Mouse (Mus musculus): ENCODE data around the gene Srebf2.
A peak's percentile ranks its signal among the peaks of the same experiment; 100 is the strongest.

The Srebf2 gene

DNA sequence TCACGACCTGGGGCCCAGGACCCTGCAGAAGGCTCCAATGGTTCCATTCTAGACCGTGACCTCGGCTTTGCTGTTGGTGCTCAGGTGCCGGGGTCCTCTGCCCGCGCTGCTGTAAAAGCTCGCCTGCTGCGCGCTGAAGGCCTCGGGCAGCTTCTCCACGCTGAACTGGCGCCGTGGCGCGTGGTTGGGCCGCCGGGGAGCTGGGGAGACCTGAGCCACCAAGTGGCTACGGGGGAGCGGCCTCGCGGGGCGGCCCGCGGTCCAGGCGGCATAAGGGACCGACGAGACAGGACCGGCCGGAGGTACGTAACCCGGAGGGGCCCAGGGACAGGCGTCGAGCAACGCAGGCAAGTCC is 60.1 kb downstream of the Srebf2 start:
- no peak for DNase-seq (ENCODE audit: low read depth, low spot score)

DNA sequence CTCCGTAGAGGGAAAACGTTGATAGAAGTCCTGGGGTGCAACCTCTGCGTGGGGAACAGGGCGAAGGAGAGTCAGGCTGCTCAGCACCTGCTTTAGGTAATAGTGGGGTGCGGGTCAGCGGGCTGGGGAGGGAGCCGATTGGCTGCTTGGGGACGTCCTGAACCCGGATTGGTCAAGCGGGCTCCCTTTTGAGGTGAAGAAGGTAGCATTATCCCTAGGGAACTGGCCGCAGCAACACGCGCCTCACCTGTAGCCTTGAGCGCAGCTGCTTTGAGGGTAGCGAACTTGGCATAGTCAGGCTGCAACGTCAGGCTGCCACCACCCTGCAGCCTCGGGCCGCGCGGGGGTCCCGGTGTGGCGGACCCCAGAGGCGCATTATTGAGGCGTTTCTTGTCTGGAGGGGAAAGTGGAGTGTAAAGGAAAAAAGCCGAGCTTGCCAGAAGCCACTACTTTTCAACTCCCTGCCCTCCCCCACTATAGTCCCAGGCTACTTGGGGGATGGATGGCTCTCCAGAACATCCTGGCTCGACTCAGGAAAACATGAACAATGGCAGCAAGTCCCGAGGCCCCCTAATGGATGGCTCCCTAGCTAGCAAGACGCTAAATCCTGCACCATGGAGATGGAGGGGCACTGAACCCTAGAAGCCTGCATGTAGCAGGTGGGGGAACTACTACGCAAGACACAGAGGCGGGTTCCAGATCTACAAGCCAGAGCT is 60.7 kb downstream of the Srebf2 start:
- DNase-seq (ENCODE audit: low read depth, low spot score), result no peak

DNA sequence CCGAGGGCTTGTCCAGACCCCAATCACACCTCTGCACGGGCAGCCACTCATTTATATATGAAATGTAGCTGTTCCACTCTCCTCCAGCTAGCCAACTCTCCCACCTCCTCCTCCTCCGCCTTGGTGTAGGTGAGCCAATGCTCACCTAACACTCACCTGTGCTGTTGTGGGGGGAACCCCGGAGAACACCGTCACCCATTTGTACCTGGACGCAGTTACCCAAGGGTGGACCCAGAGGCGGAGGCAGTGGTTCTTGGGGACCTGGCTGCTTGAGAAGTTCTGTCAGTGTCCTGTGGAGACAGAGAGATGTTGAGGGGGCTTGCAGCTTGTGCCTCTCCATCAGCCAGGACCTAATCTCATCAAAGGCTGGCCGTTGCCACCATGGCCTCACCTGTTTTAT is 61.3 kb downstream of the Srebf2 start:
- DNase-seq (ENCODE audit: low read depth, low spot score), result no peak

DNA sequence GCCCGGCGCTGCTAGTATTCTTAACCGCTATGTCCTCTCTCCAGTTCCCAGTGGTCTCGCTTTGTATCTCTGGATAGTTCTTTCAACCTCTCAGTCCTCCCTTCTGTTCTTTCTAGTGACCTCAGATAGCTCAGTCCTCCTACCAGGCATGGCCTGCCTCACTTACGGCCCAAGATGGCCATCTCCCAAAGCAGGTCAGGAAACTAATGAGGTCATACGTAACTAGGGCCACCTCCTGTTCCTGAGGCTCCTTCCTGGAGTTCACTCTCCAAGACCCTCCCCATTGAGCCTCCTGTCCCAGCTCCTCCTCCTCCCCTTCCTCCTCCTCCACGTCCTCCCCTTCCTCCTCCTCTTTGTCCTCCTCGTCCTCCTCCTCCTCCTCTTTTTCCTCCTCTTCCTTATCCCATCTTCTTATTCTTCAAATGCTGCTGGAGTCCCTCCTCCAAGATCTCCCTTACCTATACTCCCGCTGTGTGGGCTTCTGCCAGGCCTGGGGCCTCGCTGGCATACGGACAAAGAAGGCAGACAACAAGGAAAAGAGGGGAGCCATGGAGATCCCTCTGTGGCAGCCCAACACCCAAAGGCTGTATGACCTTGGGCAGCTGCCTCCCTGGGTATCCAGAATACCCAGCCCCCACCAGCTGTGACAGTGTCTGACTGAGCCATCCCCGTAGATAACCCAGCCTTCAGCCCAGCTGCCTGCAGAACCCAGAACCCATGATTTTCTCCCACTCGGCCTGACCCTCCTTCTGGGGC is 62.5 kb downstream of the Srebf2 start:
- DNase-seq (ENCODE audit: low read depth, low spot score), result no peak

DNA sequence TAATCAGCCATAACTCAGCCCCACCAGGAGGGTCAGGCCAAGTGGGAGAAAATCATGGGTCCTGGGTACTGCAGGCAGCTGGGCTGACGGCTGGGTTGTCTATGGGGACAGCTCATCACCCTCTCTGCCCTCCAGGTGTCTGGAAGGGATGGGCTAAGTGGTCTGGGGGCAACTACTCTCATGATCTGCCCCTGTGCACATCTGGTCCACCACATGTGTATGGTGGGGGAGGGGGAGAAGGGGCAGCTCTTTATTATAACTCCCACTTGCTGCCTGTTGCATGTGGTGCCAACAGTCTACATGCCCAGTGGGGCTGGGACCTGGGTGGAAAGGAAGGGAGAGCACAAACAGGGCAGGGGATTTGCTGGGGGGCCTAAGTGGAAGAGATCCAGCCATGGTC is 63.8 kb downstream of the Srebf2 start:
- no peak for DNase-seq (ENCODE audit: low read depth, low spot score)

DNA sequence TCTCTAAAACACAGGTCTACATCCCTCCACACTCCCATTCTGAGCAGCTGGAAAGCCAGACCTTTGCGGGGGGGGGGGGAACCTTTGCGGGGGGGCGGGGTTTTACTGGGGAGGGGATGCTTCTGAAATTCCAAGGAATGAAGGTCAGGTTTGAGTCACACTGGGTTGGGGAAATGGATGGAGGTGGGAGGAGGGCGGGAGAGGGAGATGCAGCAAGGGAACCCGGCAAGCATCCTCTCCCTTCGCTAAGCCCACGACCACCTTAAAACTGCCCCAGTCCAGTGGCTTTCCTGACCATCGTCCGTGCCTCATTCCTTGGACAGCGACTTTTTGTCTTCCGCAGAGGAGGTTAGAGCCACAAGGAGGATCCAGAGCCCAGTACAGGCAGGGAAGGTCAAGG is 64.3 kb downstream of the Srebf2 start:
- DNase-seq (ENCODE audit: low read depth, low spot score), result no peak

DNA sequence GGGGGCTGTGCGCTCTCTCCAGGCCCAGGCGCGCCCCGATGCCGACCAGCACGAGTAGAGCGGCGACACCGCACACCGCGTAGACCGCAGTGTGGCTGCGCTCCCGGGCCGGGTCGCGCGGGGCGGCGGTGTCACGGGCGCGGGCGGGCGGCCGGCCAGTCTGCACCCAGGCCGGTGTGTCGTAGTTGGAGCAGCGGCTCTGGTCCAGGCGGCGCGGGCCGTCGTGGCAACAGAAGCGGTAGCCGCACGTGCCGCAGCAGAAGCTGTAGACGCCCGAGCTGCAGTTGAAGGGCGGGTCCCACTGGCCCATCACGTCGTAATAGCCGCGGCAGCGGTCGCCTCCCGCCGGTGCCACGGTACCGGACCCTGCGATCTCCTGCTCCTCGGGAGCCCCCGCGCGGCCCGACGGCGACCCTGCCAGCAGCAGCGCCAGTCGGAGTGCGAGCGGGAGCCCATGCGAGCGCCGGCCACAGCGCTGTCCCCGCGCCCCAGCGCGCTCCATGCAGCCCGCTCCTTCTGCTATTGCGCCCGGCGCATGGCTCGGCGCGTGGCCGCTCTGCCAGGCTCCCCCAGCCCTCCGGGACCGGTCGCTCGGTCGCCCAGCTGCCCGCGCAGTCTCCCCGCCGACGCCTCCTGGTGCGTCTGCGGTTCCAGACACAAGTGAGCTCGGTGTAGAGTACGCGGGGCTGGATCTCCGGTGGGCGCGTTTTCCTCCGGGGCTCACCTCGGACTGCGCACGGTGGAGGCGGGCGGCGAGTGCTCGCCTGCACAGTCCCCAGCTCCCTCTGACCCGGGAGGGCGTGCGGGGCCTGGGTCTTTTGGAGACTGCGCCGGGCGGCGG is 65.2 kb downstream of the Srebf2 start:
- no peak for DNase-seq (ENCODE audit: low read depth, low spot score)

DNA sequence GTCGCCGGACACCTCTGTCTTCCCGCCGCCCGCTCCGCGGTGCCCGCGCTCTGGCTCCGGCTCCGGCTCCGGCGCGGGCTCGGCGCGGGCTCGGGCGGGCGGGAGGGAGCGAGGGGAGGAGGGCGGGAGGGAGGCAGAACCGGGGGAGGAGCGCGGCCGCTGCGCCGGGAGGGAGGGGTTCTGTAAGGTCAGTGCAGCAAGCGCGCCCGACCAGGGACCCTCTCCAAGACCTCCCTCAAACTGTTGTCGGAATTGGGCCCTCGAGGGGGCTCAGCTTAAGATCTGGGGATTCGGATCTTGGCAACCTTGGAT is 65.7 kb downstream of the Srebf2 start, which contains the start of gene Shisa8:
Gene Shisa8 (minus strand): TSS at position 64 of the 312 bp plus-strand sequence.
- no peak for DNase-seq (ENCODE audit: low read depth, low spot score)

DNA sequence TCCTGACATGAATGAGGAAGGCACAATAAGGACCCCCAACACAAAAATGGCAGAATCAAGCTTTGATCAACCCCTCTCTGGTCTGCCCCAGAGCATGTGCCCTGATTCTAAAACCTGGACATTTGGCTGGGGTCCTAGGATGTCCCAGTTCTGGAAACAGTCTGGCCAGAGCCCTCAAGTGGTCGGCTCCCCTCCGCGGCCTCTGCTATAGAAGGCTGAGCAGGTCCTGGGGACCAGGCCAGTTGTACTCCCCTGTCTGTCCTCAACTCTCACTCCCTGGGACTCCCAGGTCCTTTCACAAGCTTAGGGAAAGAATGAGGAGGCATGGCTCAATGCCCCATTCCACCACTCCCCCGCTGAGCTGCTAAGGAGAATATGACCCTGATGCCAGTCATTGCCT is 66.2 kb downstream of the Srebf2 start:
- DNase-seq (ENCODE audit: low read depth, low spot score), result no peak

DNA sequence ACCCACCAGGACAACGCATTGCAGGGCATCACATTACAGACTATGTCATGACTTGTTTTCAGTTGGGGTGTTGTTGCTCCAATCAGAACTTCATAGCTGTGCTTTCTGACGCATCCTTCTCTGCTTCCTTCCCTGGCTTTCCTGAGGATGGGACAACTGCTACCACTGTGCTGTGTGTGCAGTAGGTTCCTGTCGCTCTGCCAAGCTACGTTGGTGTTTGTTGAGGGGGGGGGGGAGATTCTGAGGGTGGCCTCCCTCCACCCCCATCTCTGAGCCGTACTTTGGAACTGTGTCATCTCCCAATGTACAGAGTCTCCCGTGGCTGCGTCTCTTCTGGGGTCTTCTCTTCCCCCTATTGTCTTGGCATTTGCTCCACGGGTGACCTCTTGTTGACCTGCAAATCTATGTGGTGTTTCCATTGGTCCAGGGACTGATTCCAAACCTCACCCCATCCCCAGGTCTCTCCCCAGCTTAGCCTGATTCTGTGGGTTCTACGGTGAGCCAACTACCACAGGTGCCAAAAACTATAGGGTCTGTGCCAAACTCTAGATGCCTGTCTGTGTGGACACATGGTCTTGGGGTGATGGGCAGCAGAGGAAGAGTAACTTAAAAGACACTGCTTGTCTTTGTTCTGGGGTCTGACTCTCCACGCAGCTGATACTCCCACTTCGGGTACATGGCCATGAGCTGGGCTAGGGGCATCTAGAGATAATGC is 68.5 kb downstream of the Srebf2 start:
- DNase-seq (ENCODE audit: low read depth, low spot score), result no peak

DNA sequence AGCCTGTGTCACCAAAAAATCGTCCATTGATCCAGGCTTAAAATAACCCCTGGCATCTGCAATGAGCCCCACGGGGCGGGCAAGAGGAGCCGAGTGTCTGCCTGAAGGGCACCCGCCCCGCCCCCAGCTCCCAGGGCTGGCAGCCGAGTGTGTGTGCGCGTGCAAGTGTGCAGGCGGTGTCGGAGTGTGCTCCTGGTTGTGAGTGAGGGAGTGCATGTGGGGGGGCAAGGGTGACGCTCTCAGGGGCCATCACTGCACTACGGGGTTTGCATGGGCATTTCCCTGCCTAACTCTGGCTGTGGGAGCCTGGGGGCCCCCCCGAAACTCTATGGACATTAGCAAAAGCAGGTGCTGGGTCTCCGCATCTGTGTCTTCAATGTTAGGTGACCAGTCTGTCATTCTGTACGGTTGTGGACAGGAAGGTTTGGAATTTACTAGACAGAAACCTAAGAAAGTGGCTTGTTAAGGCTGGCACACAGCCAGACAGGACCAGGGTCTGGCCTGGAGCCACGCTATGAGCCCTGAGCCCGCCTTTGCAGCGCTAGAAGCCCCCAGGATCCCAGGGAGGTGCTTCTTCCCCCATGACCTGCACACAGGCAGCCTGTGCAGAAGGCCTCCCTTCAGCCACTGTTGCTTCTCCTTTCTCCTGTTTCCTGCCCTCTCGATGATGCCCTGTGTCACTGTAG is 69.3 kb downstream of the Srebf2 start:
- DNase-seq (ENCODE audit: low read depth, low spot score), result no peak

DNA sequence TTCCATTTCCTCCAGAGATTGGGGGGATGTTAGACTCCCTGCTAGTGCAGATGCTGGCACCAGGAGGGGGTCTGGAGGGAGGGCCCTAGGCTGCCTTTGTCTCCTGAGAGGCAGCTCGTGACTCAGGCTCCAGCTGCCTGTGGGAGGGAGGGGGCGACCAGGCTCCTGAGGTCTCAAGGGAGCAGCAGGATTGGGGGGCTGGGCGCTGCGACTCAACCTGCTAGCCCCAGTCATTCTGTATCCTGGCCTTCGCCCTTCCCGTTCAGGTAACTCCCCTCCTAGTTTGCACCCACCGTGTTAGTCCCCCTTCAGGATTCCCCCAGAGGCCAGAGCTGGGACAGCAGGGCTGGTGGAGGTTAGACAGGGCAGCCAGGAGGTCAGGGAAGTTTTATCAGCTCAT is 70.1 kb downstream of the Srebf2 start:
- peak; percentile 77 for DNase-seq (ENCODE audit: low read depth, low spot score)

DNA sequence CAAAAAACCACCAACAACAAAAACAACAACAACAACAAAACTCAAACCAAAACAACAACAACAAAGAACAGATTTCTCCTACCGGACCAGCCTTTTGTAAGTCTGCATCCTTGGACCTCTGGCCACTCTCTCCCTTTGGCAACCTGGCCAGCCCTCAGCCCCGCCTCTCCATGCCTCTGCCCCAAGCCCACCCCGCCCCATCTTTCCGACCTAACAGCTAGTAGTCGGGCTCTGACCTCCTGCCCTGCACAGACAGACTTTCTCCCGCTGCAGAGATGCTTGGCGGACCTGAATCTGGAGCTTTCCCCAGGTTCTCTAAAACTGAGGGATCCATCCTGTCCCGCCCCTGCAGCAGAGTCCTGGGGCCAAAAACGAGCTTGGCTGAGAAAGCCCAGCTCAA is 71.0 kb downstream of the Srebf2 start:
- no peak for DNase-seq (ENCODE audit: low read depth, low spot score)

DNA sequence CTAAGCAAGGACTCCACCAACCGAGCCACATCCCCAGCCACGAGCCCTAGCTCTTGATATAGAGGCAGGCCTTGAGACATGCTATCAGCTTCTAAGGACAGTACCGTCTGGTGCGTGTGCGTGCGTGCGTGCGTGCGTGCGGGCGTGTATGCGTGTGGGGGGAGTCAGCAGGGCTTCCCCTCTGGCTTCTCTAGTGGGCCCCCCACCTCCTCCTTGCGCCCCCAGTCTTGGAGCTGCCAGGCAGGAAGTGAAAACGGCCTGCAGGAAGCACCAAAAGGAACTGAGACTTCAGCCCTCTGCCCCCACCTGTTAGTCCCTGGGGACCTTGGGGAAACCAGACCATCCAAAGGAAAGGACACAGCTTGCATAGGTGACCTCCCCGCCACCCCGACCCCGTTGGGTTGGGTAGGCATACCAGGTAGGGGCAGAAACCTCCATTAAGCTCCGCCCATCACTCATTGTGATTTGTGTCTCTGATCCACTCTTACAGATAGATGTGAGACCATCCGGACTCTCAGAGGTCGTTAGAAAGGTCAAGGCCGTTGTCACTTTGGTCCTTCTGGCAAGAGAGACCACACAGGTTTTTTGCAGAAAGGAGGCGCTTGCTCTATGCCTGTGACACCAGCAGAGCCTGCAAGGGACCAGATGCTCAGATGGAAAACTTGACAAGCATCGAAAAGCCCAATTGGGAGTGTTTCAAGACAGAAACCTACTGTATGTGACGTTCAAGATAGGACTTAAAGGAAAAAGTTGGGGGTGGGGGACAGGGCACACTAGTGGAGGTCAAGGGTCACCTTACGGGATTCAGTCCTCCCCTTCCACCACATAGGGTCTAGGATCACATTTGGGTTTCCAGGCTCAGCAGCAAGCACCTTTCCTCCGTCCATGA is 72.0 kb downstream of the Srebf2 start:
- peak; percentile 87 for DNase-seq (ENCODE audit: low read depth, low spot score)

DNA sequence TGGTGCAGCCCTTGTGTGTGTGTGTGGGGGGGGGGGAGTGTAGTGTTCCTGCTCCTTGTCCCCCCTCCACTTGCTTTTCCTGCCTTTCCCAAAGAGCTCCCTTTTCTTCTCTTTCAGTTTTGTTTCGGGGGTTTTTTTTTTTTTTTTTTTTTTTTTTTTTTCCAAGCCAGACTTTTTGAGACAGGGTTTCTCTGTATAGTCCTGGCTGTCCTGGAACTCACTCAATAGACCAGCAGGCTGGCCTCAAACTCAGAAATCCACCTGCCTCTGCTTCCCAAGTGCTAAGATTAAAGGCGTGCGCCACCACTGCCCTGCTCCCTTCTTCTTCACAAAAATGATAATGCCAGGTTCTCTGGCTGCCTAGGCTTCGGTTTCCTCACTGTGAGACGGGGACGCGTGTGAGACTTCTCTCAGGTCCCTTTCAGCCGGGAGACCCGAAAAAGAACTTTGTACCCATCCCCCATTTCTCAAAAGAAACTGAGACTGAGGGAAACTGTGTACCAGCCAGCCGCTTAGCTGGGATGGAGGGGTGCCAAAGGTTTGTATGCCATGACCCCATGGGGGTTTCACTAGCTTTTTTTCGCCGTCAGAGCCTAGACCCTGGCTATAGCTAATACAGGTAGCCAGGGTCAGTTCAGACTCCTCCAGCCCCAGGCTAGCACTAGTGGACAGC is 73.2 kb downstream of the Srebf2 start:
- DNase-seq (ENCODE audit: low read depth, low spot score), result no peak

DNA sequence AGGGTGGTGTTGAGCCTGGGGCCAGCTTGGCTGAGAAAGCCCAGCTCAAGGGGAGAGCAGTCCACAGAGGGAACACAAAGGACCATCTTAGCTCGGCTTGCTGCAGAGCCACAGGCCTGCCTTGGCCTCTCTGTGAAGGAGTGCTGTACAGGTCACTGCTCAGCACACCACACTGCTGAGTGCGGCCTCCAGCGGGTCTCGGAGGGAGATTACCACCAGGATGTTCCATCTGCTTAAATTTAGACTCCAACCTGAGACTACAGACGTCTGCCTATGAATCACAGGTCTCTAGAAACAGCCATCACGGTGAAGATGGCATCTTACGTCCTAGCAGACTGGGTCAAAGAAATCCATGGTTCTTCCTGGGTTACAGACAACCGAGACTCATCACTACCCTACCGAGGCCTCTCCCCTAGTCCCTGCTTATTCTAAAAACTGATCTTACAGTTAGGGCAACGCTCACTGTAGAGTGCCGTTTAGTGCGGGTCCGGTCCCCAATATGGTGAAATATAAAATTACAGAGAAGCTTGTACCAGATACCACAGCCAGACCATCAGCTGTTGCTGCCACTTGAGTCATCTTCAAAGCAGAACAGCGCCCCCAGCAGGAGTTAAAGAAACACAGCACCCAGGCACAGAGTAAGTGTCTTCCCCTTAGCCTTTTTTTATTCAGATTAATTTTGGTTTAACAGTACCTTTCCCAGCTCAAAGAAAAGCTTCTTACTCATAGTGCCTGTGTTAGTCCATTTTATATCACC is 74.3 kb downstream of the Srebf2 start:
- DNase-seq (ENCODE audit: low read depth, low spot score), result peak; percentile 63

DNA sequence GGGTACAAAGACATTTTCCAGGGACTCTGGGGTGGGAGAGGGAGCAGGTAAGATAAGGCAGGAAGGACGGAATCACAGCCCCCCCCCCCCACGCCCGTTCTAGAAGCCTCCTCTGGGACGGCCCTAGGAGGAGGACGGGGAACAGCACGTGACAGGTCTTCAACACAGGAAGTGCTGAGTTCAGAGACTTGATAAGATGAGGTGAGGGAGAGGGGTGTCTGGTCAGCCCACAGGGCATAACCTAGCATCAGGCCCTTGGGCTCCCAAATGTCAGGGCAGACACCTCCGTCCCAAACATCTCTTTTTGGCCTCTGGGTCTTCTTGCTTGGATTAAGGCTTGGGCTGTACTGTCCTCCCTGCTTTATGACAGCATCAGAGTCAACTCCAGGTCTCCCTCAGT is 76.3 kb downstream of the Srebf2 start:
- no peak for DNase-seq (ENCODE audit: low read depth, low spot score)

DNA sequence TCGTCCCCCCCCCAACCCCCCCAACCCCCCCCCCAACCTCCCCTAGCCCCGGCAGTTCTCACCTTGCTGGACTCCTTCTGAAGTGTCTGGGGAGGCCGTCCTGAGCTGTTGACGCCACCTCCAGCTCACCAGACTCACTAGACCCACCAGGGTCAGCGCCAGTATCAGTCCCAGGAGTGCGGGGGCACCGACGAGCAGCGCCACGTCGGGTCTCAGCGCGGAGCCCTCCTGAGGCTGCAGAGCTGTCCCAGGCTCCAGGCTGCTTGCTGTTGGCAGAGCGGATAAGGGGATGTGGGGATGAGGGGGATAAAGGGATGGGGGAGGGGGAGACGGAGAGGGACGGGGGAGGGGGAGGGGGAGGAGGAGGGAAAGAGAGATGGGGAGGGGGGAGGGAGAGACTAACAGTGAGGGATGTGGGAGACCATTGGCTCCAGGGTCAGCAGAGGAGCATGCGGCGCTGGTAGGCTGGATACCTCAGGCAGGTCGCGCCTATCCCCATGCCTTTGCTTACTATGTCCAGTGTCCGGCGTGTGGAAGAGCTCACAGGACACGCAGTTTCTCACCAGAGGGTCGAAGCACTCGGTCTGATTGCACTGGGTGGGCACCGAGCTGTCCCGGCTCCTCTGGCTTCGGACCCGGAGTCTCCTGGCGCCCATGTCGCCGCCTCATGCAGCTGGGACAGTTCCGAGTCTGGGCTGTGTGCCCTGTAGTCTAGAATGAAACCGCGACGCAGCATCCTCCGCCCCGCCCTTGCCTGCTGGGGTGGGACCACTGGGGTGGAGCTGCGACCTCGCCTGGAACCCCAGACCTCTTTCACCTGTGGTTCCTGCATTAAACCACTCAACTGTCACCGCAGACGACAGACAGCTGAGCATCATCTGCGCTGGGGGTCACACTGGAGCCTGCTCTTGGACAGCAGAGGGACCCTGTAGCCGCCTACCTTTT is 76.9 kb downstream of the Srebf2 start, which contains the start of gene Tnfrsf13c:
Gene Tnfrsf13c (minus strand): TSS at position 713 of the 945 bp plus-strand sequence.
- no peak for DNase-seq (ENCODE audit: low read depth, low spot score)
